Mouse (Mus musculus) gastrocnemius, postnatal 14 days (tissue): ENCODE results near the gene Gps2. TPM values are rescaled to one million over a fixed set of nuclear protein-coding genes. Genes with fewer than 3 reads are reported as not detected.

ENCODE experiments used
- DNase-seq: peaks from one replicate; pipeline ENCODE4 v3.0.0; 2021; ENCODE audit warnings: mixed read lengths
- intact Hi-C: fragments of 180-260 bp; cut with DNase I; formaldehyde crosslinking; loops from one replicate; pipeline ENCODE4 v1.15.1; 2025; ENCODE audit warnings: low total_unique reads
- long read RNA-seq, 2 experiments: library from polyadenylated mRNA; stranded (forward); transcript quantifications; one replicate each; pipeline ENCODE4 v2.0.0; 2021
- total RNA-seq, 2 experiments: library from RNA; stranded (reverse); gene quantifications; 2 replicates each; pipeline ENCODE4 v1.2.3; 2021

Gene Gps2
- total RNA-seq: 10 to 100 TPM; 21.8 to 24.2 TPM
- long read RNA-seq, experiment 1, transcript Gps2-203 (11 exons, 1,159 nt): major isoform, 13 of 27 reads
- long read RNA-seq, experiment 1, transcript Gps2-201 (10 exons, 1,220 nt): minor isoform, 9 of 27 reads
- long read RNA-seq, experiment 1, partial matches to known transcripts: 1 of 27 reads
- long read RNA-seq, experiment 1, other reads (novel, unspliced or antisense): 4 of 27 reads
- long read RNA-seq, experiment 2, transcript Gps2-203 (11 exons, 1,159 nt): major isoform, 17 of 33 reads
- long read RNA-seq, experiment 2, transcript Gps2-201 (10 exons, 1,220 nt): minor isoform, 13 of 33 reads
- long read RNA-seq, experiment 2, partial matches to known transcripts: 1 of 33 reads
- long read RNA-seq, experiment 2, other reads (novel, unspliced or antisense): 2 of 33 reads

DNA sequence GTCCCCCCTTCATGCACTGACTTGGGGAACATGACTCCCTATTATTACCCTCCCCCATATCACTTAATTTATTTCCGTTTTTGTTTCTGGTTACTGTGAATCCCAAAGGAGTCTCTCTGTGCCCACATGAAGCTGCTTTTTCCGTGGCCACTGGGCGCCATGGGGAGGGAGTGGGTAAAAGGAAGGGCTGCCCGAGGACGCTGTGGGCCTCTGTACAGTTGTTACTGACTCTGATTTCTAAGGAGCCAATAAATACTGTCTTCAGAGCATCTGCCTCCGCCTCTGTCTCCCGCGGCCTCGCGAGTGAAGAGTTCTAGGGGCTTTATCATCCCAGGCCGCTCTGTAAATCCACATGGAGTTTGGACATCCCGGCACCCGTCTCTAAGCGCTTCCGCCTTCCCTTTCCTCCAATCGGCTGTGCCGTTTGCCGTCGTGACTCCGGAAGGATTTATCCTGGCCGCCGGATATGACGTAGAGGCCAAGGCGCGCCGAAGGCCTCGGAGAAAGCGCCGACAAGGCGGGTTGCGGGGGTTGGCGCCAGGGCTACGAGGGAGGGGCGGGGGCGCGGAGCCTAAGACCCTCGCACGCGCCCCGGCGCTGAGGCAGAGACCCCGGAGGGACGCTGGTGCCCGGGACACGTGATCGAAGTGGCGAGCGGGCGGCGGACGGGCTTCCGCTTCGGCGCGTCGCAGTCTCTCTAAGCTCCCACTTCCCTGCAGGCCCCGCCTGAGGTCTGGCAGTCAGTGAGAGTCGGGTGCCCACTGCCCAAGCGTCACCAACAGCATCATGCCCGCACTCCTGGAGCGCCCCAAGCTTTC is at the start of gene Gps2:
Gene Gps2 (plus strand): TSS at position 335 of the 818 bp plus-strand sequence.
- DNase-seq: peak; percentile 93
- intact Hi-C loops: no loop called here

- intact Hi-C loops: no loop called here
- no peak for DNase-seq
These were observed 49.4 kb upstream of the Gps2 start for GRCm38 (mm10) chr11:69864138-69864860.

GRCm38 (mm10) chr11:69865561-69865960 is 48.1 kb upstream of the Gps2 start:
- DNase-seq: no peak
- intact Hi-C loops: no loop called here

- no peak for DNase-seq
These were observed 46.4 kb upstream of the Gps2 start for GRCm38 (mm10) chr11:69867335-69867734.

DNA sequence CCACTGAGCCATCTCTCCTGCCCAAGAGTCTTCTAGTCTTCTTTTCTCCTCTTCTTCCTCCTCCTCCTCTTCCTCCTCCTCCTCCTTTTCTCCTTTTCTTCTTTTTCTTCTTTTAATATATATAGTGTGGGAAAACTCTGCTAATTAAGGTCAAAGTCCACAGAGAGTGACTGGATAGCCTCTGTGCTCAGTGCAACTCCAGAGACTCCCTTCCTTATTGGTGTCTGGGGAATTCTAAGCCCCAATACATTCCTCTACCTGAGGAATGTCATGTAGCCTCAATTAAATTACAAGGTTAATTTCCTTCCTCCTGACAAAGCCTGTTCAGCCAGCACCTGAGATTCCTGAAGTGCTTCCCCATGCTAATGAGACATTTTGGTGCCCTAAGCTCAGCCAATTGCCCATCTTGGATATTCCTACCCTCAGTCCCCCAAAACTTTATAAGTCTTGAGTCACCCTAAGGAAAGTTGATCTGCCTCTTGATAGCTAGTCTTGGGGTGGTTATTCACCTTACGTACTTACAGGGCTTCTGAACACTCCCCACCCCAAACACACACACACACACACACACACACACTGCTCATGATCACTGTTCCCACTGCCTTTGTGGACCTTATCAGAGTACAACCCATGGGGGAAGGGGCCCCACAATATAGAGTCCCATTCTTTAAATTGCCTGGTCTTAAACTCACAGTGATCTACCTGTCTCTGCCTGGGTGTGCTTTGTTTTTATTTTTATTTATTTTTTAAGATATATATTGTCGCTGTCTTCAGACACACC is 43.2 kb upstream of the Gps2 start:
- intact Hi-C loops: no loop called here
- DNase-seq: no peak

More at GRCm38 (mm10) chr11:69867335-69867734, 46.4 kb upstream of the Gps2 start:
- intact Hi-C loops: no loop called here

GRCm38 (mm10) chr11:69871822-69872221 is 41.9 kb upstream of the Gps2 start:
- no peak for DNase-seq
- intact Hi-C loops: no loop called here

GRCm38 (mm10) chr11:69872451-69872850 is 41.2 kb upstream of the Gps2 start:
- intact Hi-C loops: no loop called here
- no peak for DNase-seq

GRCm38 (mm10) chr11:69876186-69876585 is 37.5 kb upstream of the Gps2 start:
- no peak for DNase-seq
- intact Hi-C loops: loop anchor here (5.0 kb wide), 1 partner anchor 64 kb away; no protein-coding TSS in a partner anchor

- peak; percentile 86 for DNase-seq
- intact Hi-C loops: loop anchor here (5.0 kb wide), 1 partner anchor 65 kb away; no protein-coding TSS in a partner anchor
These were observed 36.8 kb upstream of the Gps2 start for GRCm38 (mm10) chr11:69876867-69877266.

GRCm38 (mm10) chr11:69877878-69878277 is 35.8 kb upstream of the Gps2 start, which contains the start of gene Tmem95:
TSS of gene Tmem95 (minus strand) at chr11:69878018.
- intact Hi-C loops: loop anchor here (5.0 kb wide), 1 partner anchor 66 kb away; no protein-coding TSS in a partner anchor
- DNase-seq: no peak

- intact Hi-C loops: loop anchor here (5.0 kb wide), 1 partner anchor 66 kb away; no protein-coding TSS in a partner anchor
- no peak for DNase-seq
These were observed 35.3 kb upstream of the Gps2 start for GRCm38 (mm10) chr11:69878399-69878798.

GRCm38 (mm10) chr11:69878952-69879351 is 34.7 kb upstream of the Gps2 start:
- intact Hi-C loops: loop anchor here (5.0 kb wide), 1 partner anchor 67 kb away; no protein-coding TSS in a partner anchor
- no peak for DNase-seq

DNA sequence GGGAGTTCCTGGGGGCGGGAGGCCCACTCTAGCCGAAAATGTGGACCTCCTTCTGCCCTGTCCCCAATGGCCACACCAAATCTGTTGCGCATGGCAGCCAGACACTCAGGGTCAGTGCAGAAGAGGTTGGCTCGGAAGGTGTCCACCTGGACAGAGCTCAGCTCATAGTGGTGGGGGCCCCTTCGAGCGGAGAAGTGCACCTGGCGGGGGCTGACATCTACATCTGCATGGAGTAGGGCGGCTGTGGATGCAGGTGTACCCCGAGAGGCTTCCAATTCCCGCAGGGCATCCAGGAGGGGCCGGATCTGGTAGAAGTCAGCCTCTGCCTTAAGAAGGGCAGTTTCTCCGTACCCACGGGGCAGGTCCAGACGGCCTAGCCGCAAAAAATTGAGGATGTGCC is 34.0 kb upstream of the Gps2 start:
- no peak for DNase-seq
- intact Hi-C loops: loop anchor here (5.0 kb wide), 1 partner anchor 67 kb away; no protein-coding TSS in a partner anchor

DNA sequence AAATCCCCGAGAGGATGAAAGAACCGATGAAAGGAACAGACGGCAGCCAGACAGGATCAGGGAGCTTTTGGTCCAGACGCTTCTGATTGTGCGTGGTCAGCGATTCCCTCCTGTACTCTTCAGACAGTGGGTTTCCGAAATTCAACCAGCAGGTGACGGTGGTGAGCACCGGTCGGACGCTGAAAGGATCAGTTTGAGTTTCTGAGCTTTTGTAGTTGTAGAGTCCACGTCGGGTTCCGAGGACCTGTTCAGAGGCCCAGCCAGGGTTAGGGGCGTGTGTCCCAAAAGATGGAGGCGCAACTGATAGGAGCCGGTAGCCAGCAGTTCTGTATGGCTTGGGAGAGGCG is 33.2 kb upstream of the Gps2 start:
- peak; percentile 67 for DNase-seq
- intact Hi-C loops: no loop called here

GRCm38 (mm10) chr11:69880853-69881603 is 32.7 kb upstream of the Gps2 start, which contains the start of gene Kctd11:
TSS of gene Kctd11 (minus strand) at chr11:69881406.
- DNase-seq: peak; percentile 93
- intact Hi-C loops: no loop called here

DNA sequence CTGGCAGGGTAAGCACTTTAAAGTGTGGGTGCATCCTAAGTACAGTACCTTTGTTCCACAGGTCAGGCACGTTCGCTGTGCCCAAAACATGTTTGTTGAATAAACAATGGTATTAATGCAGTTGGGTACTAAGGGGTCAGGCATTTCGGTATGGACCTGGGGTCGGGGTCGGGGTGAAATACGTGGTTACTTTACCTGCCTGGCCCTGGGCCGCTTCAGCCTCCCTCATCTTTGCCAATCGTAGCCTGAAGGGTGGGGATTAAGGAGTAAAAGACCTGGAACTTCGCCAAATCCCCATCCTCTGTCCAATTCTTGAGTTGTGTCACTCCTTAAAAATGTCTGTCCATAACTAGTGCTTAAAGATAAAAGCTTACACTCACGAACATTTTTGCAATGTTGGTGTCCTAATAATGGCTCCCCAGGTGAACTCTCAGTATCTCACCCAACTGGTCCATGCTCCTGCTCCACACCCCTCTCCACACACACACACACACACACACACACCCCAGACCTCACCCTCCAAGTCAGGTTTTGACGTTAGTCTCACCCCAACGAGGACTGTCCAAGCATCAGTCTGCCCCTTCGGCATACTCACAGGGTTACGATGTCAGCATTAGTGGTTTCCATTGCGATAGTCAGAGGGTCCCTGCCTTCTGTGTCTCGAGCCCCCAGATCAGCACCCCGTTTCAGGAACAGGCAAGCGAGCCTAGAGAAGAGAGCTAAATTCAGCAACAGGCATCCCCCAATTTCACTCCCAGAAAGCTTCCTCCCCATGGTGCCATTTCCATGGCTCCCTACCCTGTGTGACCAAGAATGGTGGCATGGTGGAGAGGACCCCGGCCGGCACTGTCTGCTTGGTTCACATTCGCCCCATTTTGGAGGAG is 31.7 kb upstream of the Gps2 start:
- intact Hi-C loops: no loop called here
- no peak for DNase-seq

GRCm38 (mm10) chr11:69883066-69883465 is 30.6 kb upstream of the Gps2 start:
- intact Hi-C loops: no loop called here
- no peak for DNase-seq
